8 mouse cellular contexts compared by ENCODE assay signal in the genomic region with DNA sequence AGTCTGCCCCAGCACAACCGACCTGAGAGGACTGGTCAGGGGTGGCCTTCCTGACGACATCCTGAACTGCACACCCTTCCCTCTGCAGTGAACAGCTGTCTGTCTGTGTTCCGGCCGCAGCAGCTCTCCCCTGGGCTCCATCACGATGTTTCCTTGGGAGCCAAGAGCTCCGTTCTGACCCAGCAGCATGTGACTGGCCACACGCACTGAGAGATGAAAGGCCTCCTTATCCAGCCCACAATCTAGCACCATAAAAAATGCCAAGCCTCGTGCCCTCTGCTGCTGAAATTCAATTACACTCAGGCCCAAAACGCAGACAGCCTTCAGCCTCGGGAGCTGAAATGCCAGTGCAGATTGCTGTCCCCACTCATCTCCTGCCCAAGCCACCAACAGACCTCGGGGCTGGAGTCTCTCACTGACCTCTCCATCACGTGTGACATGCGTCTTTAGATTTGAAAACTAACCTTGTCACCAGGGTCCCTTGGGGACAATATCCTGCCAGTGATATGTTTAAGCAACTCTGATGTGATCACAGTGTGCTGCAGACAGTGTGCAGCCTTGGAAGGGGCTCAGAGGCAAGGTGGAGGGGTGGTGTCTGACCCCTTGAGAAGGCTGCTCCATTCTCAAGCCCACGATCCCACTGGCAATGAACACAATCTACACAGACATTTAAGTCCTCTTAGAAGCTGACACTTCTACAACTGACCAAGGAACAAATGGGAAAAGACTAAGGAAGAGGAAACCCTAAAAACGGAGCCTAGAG. TPM values are rescaled to one million over a fixed set of nuclear protein-coding genes. Genes with fewer than 3 reads are reported as not detected.
DNase-seq lines count a peak whose midpoint lies in the region; ATAC-seq and TF ChIP-seq lines count a peak whose summit lies in the region.

No protein-coding gene starts in this region.

- H3K27me3 ChIP-seq in intestine, embryonic 14.5 days (replicated peaks; ENCODE audit: control insufficient read depth, insufficient read depth, low read length), result no peaks in the 10 kb centered on the region
- H3K27me3 ChIP-seq in forebrain, embryonic 12.5 days, result no peaks in the 10 kb centered on the region

- no peak for TF ChIP-seq CTCF in layer of hippocampus, adult 2 months (conservative IDR thresholded peaks at IDR 0.05)

- no peak overlapping the region for H3K9ac ChIP-seq in intestine, embryonic 14.5 days (ENCODE audit: low read length)
- no peak overlapping the region for H3K9ac ChIP-seq in forebrain, embryonic 12.5 days

- peaks cover 15% of the 10 kb centered on the region for H3K4me1 ChIP-seq in intestine, embryonic 14.5 days (replicated peaks; ENCODE audit: control insufficient read depth, insufficient read depth, low read length)
- H3K4me1 ChIP-seq in forebrain, embryonic 12.5 days, result peaks cover 22% of the 10 kb centered on the region; the same call in 1 of the 2 replicates

- no peaks in the 10 kb centered on the region for H3K9me3 ChIP-seq in intestine, embryonic 14.5 days (ENCODE audit: control insufficient read depth, low read length)
- no peaks in the 10 kb centered on the region for H3K9me3 ChIP-seq in forebrain, embryonic 12.5 days

- peak in 1 of 2 experiments; percentile 52 for DNase-seq in layer of hippocampus, adult 2 months (ENCODE audit: low spot score in 2 of 2)
- DNase-seq in layer of hippocampus, postnatal 25 days (ENCODE audit: extremely low spot score in 1 of 2, low spot score in 1 of 2), result no peak
- DNase-seq in intestine, embryonic 14.5 days (ENCODE audit: low spot score), result no peak
- peak; percentile 22 for DNase-seq in lung, postnatal 25 days (ENCODE audit: low spot score)
- no peak for DNase-seq in thymus, adult 18-20 months
- DNase-seq in cerebellum, adult 11-12 months, result no peak

- H3K4me2 ChIP-seq in intestine, embryonic 14.5 days (ENCODE audit: low read length), result no peak overlapping the region
- no peak overlapping the region for H3K4me2 ChIP-seq in forebrain, embryonic 12.5 days

- WGBS in intestine, embryonic 14.5 days, result 37% methylated on average over 15 of the region's 15 CpGs
- 71% methylated on average over 15 of the region's 15 CpGs for WGBS in forebrain, embryonic 12.5 days

- H3K4me3 ChIP-seq in layer of hippocampus, adult 2 months, result no peak overlapping the region
- no peak overlapping the region for H3K4me3 ChIP-seq in intestine, embryonic 14.5 days (ENCODE audit: low read depth, low read length)
- H3K4me3 ChIP-seq in forebrain, embryonic 12.5 days (replicated peaks), result no peak overlapping the region

- H3K27ac ChIP-seq in layer of hippocampus, adult 2 months, result peak overlapping the region; percentile 82
- H3K27ac ChIP-seq in intestine, embryonic 14.5 days (ENCODE audit: low read depth), result no peak overlapping the region
- H3K27ac ChIP-seq in forebrain, embryonic 12.5 days, result no peak overlapping the region

- peak; percentile 23; the same call in 1 of the 2 replicates for ATAC-seq in common myeloid progenitor, adult 5-6 weeks (replicated peaks; ENCODE audit: low read depth, poor library complexity, severe bottlenecking)
- 0 out of 2 replicates have a peak, but pooled peaks have one; percentile 19 for ATAC-seq in intestine, embryonic 14.5 days (replicated peaks; ENCODE audit: low FRiP score, low TSS enrichment, low read depth)
- no peak for ATAC-seq in forebrain, embryonic 12.5 days (ENCODE audit: low FRiP score)

- peaks cover 3% of the 10 kb centered on the region; the same call in 1 of the 2 replicates for H3K36me3 ChIP-seq in intestine, embryonic 14.5 days (ENCODE audit: control insufficient read depth, insufficient read depth, low read length)
- H3K36me3 ChIP-seq in forebrain, embryonic 12.5 days (replicated peaks), result peaks cover 9% of the 10 kb centered on the region

RNA-seq across cellular contexts. Expression of gene Tex2, which starts 41.0 kb away (rescaled TPM):
- 100 to 1,000 TPM; 144 TPM for total RNA-seq in layer of hippocampus, adult 2 months (2021)
- total RNA-seq in layer of hippocampus, postnatal 25 days (2021), result 100 to 1,000 TPM; 129 to 144 TPM
- 44.1 and 54.8 TPM in 2 replicates for total RNA-seq in common myeloid progenitor, adult 5-6 weeks (2017)
- polyA plus RNA-seq in intestine, embryonic 14.5 days (2014; fragmentation: Nextera tagmentation; extraction: Ambion mirVana), result 8.9 and 11.6 TPM in 2 replicates
- polyA plus RNA-seq in forebrain, embryonic 12.5 days (2016; fragmentation: Nextera tagmentation; extraction: Ambion mirVana), result 10.5 and 10.7 TPM in 2 replicates
